Mouse (Mus musculus): ENCODE measurements around the gene Olfr1358. TPM values are rescaled to one million over a fixed set of nuclear protein-coding genes. Genes with fewer than 3 reads are reported as not detected.
"Not testable (repeated sequence)": the region's sequence is repeated elsewhere in the genome, so short reads cannot be mapped to it uniquely, and the experiment has no call there.

Olfr1358 gene
- polyA plus RNA-seq, 1 experiment from 2014 or later = not detected

DNA sequence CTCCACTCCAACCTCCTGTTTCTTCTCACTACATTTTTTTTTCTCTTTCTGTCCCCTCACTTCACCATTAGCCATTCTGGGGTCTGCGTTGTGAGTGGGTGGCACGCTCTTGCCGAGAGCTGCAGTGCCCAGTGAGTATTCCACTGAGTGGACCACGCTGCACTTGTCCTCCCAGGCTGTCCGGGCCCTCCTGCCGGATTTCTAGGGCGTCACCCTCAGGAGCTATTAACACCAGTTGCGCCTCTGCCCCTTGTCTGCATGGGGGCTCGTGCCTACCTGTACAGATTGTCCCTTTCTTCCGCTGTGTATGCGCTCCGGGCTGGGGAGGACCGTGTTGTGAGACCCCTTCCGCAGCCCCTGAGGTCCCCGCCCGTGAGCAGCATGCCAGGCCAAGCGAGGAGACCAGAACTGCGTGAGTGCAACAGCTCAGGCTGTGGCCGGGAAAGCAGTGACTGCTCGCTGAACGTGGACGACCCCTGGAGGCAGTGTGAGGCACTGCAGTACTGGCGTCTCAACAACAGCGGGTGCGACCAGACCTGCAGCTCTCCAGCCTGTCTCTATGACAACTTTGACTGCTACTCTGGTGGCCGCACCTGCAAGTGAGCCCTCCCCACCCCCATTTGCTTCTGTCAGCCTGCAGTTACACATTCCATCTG, 29.7 kb upstream of the Olfr1358 start:
- Histone ChIP-seq H3K4me2 (replicated peaks) (peak overlapping the region; percentile 46), H3K27ac (replicated peaks) (no peak overlapping the region), H3K36me3 (no peaks in the 10 kb centered on the region), H3K9ac (no peak overlapping the region), H3K27me3 (peaks cover 10% of the 10 kb centered on the region), H3K9me3 (replicated peaks) (no peaks in the 10 kb centered on the region), H3K4me3 (replicated peaks) (peak overlapping the region; percentile 27), H3K4me1 (peaks cover 5% of the 10 kb centered on the region; the same call in 1 of the 2 replicates)
- 9% methylated on average over 26 of the region's 26 CpGs for WGBS
- ATAC-seq (ENCODE audit: insufficient number of reproducible peaks, low FRiP score, low TSS enrichment, low read depth) = peak; percentile 53; the same call in 1 of the 2 replicates

GRCm38 (mm10) chr10:78502986-78503733, 14.1 kb upstream of the Olfr1358 start:
- no peak overlapping the region for H3K27ac ChIP-seq (replicated peaks)
- no peak overlapping the region for H3K4me2 ChIP-seq (replicated peaks)
- no peaks in the 10 kb centered on the region for H3K4me1 ChIP-seq
- H3K9me3 ChIP-seq (replicated peaks) = no peaks in the 10 kb centered on the region
- WGBS = 74% methylated on average over 6 of the region's 6 CpGs
- no peak overlapping the region for H3K9ac ChIP-seq
- H3K4me3 ChIP-seq (replicated peaks) = no peak overlapping the region
- ATAC-seq (ENCODE audit: insufficient number of reproducible peaks, low FRiP score, low TSS enrichment, low read depth) = no peak
- H3K27me3 ChIP-seq = no peaks in the 10 kb centered on the region
- H3K36me3 ChIP-seq = no peaks in the 10 kb centered on the region

DNA sequence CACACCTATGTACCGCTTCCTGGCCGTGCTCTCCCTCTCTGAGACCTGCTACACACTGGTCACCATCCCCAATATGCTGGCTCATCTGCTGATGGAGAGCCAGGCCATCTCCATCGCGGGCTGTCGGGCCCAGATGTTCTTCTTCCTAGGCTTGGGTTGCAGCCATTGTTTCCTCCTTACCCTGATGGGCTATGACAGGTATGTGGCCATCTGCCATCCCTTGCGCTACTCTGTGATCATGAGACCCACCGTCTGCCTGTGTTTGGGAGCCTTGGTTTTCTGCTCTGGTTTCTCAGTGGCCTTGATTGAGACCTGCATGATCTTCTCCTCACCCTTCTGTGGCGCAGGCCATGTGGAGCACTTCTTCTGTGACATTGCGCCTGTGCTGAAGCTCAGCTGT, 2.6 kb downstream of the Olfr1358 start:
- Histone ChIP-seq H3K4me3 (replicated peaks) (no peak overlapping the region), H3K4me1 (no peaks in the 10 kb centered on the region), H3K4me2 (replicated peaks) (no peak overlapping the region), H3K9me3 (replicated peaks) (no peaks in the 10 kb centered on the region), H3K9ac (no peak overlapping the region), H3K27me3 (no peaks in the 10 kb centered on the region), H3K36me3 (no peaks in the 10 kb centered on the region), H3K27ac (replicated peaks) (no peak overlapping the region)
- no peak for ATAC-seq (ENCODE audit: insufficient number of reproducible peaks, low FRiP score, low TSS enrichment, low read depth)
- 89% methylated on average over 9 of the region's 9 CpGs for WGBS

- Histone ChIP-seq H3K9ac (no peak overlapping the region), H3K4me2 (replicated peaks) (no peak overlapping the region), H3K9me3 (replicated peaks) (no peaks in the 10 kb centered on the region), H3K36me3 (no peaks in the 10 kb centered on the region), H3K4me3 (replicated peaks) (no peak overlapping the region), H3K27me3 (no peaks in the 10 kb centered on the region), H3K4me1 (no peaks in the 10 kb centered on the region), H3K27ac (replicated peaks) (no peak overlapping the region)
- WGBS = 53% methylated on average over 17 of the region's 17 CpGs
- ATAC-seq (ENCODE audit: insufficient number of reproducible peaks, low FRiP score, low TSS enrichment, low read depth) = no peak
These were observed 3.2 kb downstream of the Olfr1358 start for GRCm38 (mm10) chr10:78520260-78521005.

DNA sequence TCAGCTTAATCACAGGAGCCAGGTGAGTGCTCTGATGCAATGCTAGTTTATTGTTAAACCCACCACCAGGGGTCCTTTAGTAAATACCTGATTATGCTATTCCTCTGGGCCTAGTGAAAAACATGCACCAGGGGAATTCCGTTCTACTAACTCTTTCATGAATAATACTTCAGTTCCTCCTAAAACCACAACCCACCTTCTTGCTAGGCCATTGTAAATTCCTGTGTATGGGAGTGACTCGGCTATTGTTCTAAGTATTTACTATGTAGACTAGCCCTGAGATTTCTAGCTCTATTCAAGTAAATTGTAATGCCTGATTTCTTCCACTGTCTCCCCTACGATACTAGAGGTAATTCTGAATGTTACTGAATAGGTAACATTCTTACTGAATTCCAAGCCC, 7.8 kb downstream of the Olfr1358 start:
- H3K4me3 ChIP-seq (replicated peaks); H3K4me2 ChIP-seq (replicated peaks); ATAC-seq (ENCODE audit: insufficient number of reproducible peaks, low FRiP score, low TSS enrichment, low read depth); H3K9ac ChIP-seq; H3K9me3 ChIP-seq (replicated peaks); H3K27me3 ChIP-seq; H3K36me3 ChIP-seq; H3K27ac ChIP-seq (replicated peaks); H3K4me1 ChIP-seq: not testable (repeated sequence)
- WGBS = 57% methylated on average over 3 of the region's 3 CpGs

DNA sequence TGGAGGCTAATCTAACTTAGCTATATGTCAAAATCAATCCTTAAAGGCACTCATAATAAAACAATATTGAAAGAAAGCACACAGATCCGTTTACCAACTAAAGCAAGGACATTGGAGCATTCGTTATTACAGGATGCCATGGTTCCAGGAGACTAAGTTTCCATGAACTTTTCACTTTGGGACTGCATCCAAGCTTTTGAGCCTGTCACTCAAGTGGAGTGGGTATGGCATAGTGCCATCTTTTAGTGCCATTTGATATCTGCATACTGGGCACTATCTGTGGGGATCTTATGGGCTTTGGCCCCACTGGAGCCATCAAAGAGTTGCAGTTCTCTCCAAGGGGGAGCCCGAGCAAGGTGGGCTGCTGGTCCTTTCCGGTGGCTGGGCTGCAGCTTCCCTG, 8.3 kb downstream of the Olfr1358 start:
- no peak overlapping the region for H3K4me3 ChIP-seq (replicated peaks)
- no peaks in the 10 kb centered on the region for H3K9me3 ChIP-seq (replicated peaks)
- no peak for ATAC-seq (ENCODE audit: insufficient number of reproducible peaks, low FRiP score, low TSS enrichment, low read depth)
- H3K4me1 ChIP-seq = no peaks in the 10 kb centered on the region
- 52% methylated on average over 4 of the region's 4 CpGs for WGBS
- H3K9ac ChIP-seq = no peak overlapping the region
- no peaks in the 10 kb centered on the region for H3K27me3 ChIP-seq
- H3K36me3 ChIP-seq = no peaks in the 10 kb centered on the region
- H3K27ac ChIP-seq (replicated peaks) = no peak overlapping the region
- H3K4me2 ChIP-seq (replicated peaks) = no peak overlapping the region

DNA sequence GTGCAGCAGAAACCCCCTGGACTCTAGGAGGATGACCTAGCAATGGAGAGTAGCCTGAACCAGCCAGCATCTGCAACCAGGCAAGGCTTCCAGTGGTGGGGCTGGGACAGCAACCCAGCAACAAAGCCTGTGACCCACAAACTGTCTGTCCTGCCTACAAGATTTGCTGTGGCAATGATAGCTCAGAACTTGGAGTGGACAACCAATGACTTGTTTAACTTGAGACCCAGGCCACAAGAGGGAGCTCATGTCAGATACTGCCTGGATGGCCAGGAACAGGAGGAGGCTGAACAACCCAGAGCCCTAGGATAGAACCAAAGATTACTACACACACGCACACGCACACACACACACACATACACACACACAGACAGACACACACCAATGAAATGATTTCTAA, 23.7 kb downstream of the Olfr1358 start:
- 56% methylated on average over 2 of the region's 2 CpGs for whole genome bisulfite sequencing
- Histone ChIP-seq H3K9ac (no peak overlapping the region), H3K4me3 (replicated peaks) (no peak overlapping the region), H3K4me2 (replicated peaks) (no peak overlapping the region), H3K4me1 (no peaks in the 10 kb centered on the region), H3K9me3 (replicated peaks) (no peaks in the 10 kb centered on the region), H3K27me3 (no peaks in the 10 kb centered on the region), H3K27ac (replicated peaks) (no peak overlapping the region), H3K36me3 (no peaks in the 10 kb centered on the region)
- ATAC-seq (ENCODE audit: insufficient number of reproducible peaks, low FRiP score, low TSS enrichment, low read depth) = no peak

GRCm38 (mm10) chr10:78565070-78565469, 47.8 kb downstream of the Olfr1358 start:
- H3K4me1 ChIP-seq = no peaks in the 10 kb centered on the region
- no peak overlapping the region for H3K27ac ChIP-seq (replicated peaks)
- no peak for ATAC-seq (ENCODE audit: insufficient number of reproducible peaks, low FRiP score, low TSS enrichment, low read depth)
- H3K36me3 ChIP-seq = no peaks in the 10 kb centered on the region
- no peaks in the 10 kb centered on the region for H3K9me3 ChIP-seq (replicated peaks)
- no peak overlapping the region for H3K4me3 ChIP-seq (replicated peaks)
- no peak overlapping the region for H3K4me2 ChIP-seq (replicated peaks)
- no peak overlapping the region for H3K9ac ChIP-seq
- no peaks in the 10 kb centered on the region for H3K27me3 ChIP-seq
- WGBS = 83% methylated on average over 1 of the region's 1 CpGs

DNA sequence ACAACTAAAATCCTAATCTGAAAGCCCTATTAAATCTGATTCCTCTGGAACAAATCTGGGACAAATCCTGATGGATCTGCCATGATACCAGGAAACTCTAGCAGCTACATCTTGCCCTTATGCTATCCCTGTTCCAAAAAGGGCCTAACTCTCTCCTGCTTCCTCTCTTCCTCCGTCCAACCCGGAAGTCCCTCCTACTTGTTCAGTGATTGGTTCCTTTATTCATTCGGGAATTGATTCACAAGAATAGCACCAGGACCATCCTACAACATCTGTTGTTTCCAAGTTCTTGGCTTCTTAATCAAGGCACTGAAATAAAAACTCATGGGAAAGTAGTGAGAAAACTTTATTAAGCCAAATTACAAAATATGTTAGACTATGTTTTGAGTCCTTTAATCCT, 52.0 kb downstream of the Olfr1358 start:
- H3K27me3 ChIP-seq = no peaks in the 10 kb centered on the region
- no peaks in the 10 kb centered on the region for H3K36me3 ChIP-seq
- H3K4me1 ChIP-seq = peaks cover 10% of the 10 kb centered on the region
- no peak overlapping the region for H3K27ac ChIP-seq (replicated peaks)
- WGBS = 63% methylated on average over 3 of the region's 3 CpGs
- H3K4me2 ChIP-seq (replicated peaks) = no peak overlapping the region
- no peak for ATAC-seq (ENCODE audit: insufficient number of reproducible peaks, low FRiP score, low TSS enrichment, low read depth)
- H3K9me3 ChIP-seq (replicated peaks) = no peaks in the 10 kb centered on the region
- no peak overlapping the region for H3K9ac ChIP-seq
- H3K4me3 ChIP-seq (replicated peaks) = no peak overlapping the region

DNA sequence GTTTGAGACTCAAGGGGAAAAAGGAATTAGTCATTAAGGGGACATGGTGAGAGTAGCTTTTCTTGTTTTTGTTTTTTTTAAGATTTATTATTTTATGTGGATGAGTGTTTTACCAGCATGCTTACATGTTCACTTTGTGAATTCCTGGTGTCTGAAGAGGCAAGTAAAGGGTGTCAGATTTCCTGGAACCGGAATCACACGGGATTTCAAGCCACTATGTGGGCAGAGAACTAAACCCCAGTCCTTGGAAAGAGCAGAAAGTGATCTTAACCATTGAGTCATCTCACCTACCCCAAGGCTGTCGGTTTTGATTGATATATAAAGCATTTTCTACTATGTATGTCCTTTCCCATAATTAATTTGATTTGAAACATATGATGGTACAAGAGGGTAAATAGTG, 52.5 kb downstream of the Olfr1358 start:
- ATAC-seq (ENCODE audit: insufficient number of reproducible peaks, low FRiP score, low TSS enrichment, low read depth) = no peak
- no peak overlapping the region for H3K9ac ChIP-seq
- H3K4me3 ChIP-seq (replicated peaks) = no peak overlapping the region
- peaks cover 10% of the 10 kb centered on the region for H3K4me1 ChIP-seq
- H3K9me3 ChIP-seq (replicated peaks) = no peaks in the 10 kb centered on the region
- H3K27ac ChIP-seq (replicated peaks) = no peak overlapping the region
- no peak overlapping the region for H3K4me2 ChIP-seq (replicated peaks)
- 42% methylated on average over 3 of the region's 3 CpGs for WGBS
- H3K27me3 ChIP-seq = no peaks in the 10 kb centered on the region
- no peaks in the 10 kb centered on the region for H3K36me3 ChIP-seq

Data from embryonic facial prominence, embryonic 15.5 days (tissue).